8 mouse cellular contexts compared by ENCODE assay signal in genomic region chr4:107015971-107016511, GRCm38 (mm10). TPM values are rescaled to one million over a fixed set of nuclear protein-coding genes. Genes with fewer than 3 reads are reported as not detected.
DNase-seq lines count a peak whose midpoint lies in the region; ATAC-seq and TF ChIP-seq lines count a peak whose summit lies in the region.

No protein-coding gene starts in this region.

- ATAC-seq in lung, embryonic 14.5 days (ENCODE audit: insufficient read depth): peak; percentile 19; the same call in 1 of the 2 replicates
- ATAC-seq in forebrain, embryonic 12.5 days (ENCODE audit: low FRiP score): peak; percentile 44; the same call in 1 of the 2 replicates
- no peak for ATAC-seq in intestine, postnatal 0 days
- ATAC-seq in midbrain, embryonic 14.5 days (ENCODE audit: low FRiP score, low TSS enrichment): peak; percentile 49; the same call in 1 of the 2 replicates

- WGBS in lung, embryonic 14.5 days: 54% methylated on average over 13 of the region's 13 CpGs
- 43% methylated on average over 13 of the region's 13 CpGs for WGBS in forebrain, embryonic 12.5 days
- 59% methylated on average over 13 of the region's 13 CpGs for WGBS in intestine, postnatal 0 days
- WGBS in midbrain, embryonic 14.5 days: 28% methylated on average over 13 of the region's 13 CpGs

- H3K27ac ChIP-seq in lung, embryonic 14.5 days (ENCODE audit: low read depth): peak overlapping the region; percentile 38; the same call in 1 of the 2 replicates
- H3K27ac ChIP-seq in forebrain, embryonic 12.5 days: peak overlapping the region; percentile 43
- peak overlapping the region; percentile 50 for H3K27ac ChIP-seq in intestine, postnatal 0 days (ENCODE audit: low read depth, low read length)
- H3K27ac ChIP-seq in midbrain, embryonic 14.5 days (replicated peaks; ENCODE audit: low read depth, low read length): peak overlapping the region; percentile 73

- H3K27me3 ChIP-seq in lung, embryonic 14.5 days (ENCODE audit: insufficient read depth, low read length): no peaks in the 10 kb centered on the region
- H3K27me3 ChIP-seq in forebrain, embryonic 12.5 days: no peaks in the 10 kb centered on the region
- H3K27me3 ChIP-seq in intestine, postnatal 0 days (replicated peaks; ENCODE audit: control insufficient read depth, insufficient read depth, low read length): no peaks in the 10 kb centered on the region
- no peaks in the 10 kb centered on the region for H3K27me3 ChIP-seq in midbrain, embryonic 14.5 days (ENCODE audit: control insufficient read depth, insufficient read depth, low read length)

- H3K4me3 ChIP-seq in lung, embryonic 14.5 days (ENCODE audit: low read depth, low read length): no peak overlapping the region
- H3K4me3 ChIP-seq in forebrain, embryonic 12.5 days (replicated peaks): no peak overlapping the region
- H3K4me3 ChIP-seq in intestine, postnatal 0 days (ENCODE audit: low read depth, low read length): no peak overlapping the region
- no peak overlapping the region for H3K4me3 ChIP-seq in midbrain, embryonic 14.5 days (replicated peaks; ENCODE audit: low read depth, low read length)

- no peak overlapping the region for H3K4me2 ChIP-seq in lung, embryonic 14.5 days
- no peak overlapping the region for H3K4me2 ChIP-seq in forebrain, embryonic 12.5 days
- peak overlapping the region; percentile 24; the same call in 1 of the 2 replicates for H3K4me2 ChIP-seq in intestine, postnatal 0 days (replicated peaks; ENCODE audit: low read depth)
- 0 out of 2 replicates have a peak overlapping the region, but pooled peaks have one; percentile 3 for H3K4me2 ChIP-seq in midbrain, embryonic 14.5 days (ENCODE audit: low read length)

- H3K36me3 ChIP-seq in lung, embryonic 14.5 days (ENCODE audit: insufficient read depth): peaks cover 17% of the 10 kb centered on the region
- H3K36me3 ChIP-seq in forebrain, embryonic 12.5 days (replicated peaks): peaks cover 15% of the 10 kb centered on the region
- peaks cover 6% of the 10 kb centered on the region; the same call in 1 of the 2 replicates for H3K36me3 ChIP-seq in intestine, postnatal 0 days (ENCODE audit: control insufficient read depth, insufficient read depth)
- H3K36me3 ChIP-seq in midbrain, embryonic 14.5 days (ENCODE audit: control insufficient read depth, insufficient read depth, low read length): no peaks in the 10 kb centered on the region

- no peaks in the 10 kb centered on the region for H3K9me3 ChIP-seq in lung, embryonic 14.5 days (ENCODE audit: low read depth, low read length)
- H3K9me3 ChIP-seq in forebrain, embryonic 12.5 days: no peaks in the 10 kb centered on the region
- no peaks in the 10 kb centered on the region for H3K9me3 ChIP-seq in intestine, postnatal 0 days (ENCODE audit: control insufficient read depth)
- H3K9me3 ChIP-seq in midbrain, embryonic 14.5 days (ENCODE audit: control insufficient read depth, low read length): no peaks in the 10 kb centered on the region

- intact Hi-C loops in gastrocnemius, postnatal 36 days (cut with DNase I): loop anchor here (5.0 kb wide), 1 partner anchor 51 kb away; the partner anchor contains the start of genes Cyb5rl and Mrpl37

- H3K9ac ChIP-seq in lung, embryonic 14.5 days: no peak overlapping the region
- H3K9ac ChIP-seq in forebrain, embryonic 12.5 days: 0 out of 2 replicates have a peak overlapping the region, but pooled peaks have one; percentile 1
- 0 out of 2 replicates have a peak overlapping the region, but pooled peaks have one; percentile 22 for H3K9ac ChIP-seq in intestine, postnatal 0 days (ENCODE audit: low read depth, low read length)
- peak overlapping the region; percentile 37; the same call in 1 of the 2 replicates for H3K9ac ChIP-seq in midbrain, embryonic 14.5 days (replicated peaks; ENCODE audit: low read length)

- no peaks in the 10 kb centered on the region for H3K4me1 ChIP-seq in lung, embryonic 14.5 days (ENCODE audit: insufficient read depth)
- peaks cover 92% of the 10 kb centered on the region for H3K4me1 ChIP-seq in forebrain, embryonic 12.5 days
- peaks cover 36% of the 10 kb centered on the region; the same call in 1 of the 2 replicates for H3K4me1 ChIP-seq in intestine, postnatal 0 days (replicated peaks; ENCODE audit: control insufficient read depth, insufficient read depth, low read length)
- peaks cover 65% of the 10 kb centered on the region for H3K4me1 ChIP-seq in midbrain, embryonic 14.5 days (ENCODE audit: control insufficient read depth, insufficient read depth, low read length)

- peak; percentile 57 for DNase-seq in lung, embryonic 14.5 days
- no peak for DNase-seq in lung, postnatal 25 days (ENCODE audit: low spot score)
- peak; percentile 61 for DNase-seq in midbrain, embryonic 14.5 days
- DNase-seq in layer of hippocampus, postnatal 10 days (ENCODE audit: low spot score in 2 of 2): no peak
- DNase-seq in urinary bladder, adult 18-20 months (ENCODE audit: low spot score in 2 of 2): no peak
- no peak for DNase-seq in gastrocnemius, postnatal 36 days

- TF ChIP-seq CTCF in lung, embryonic 14.5 days (IDR thresholded peaks at IDR 0.05; ENCODE audit: low read depth): peak; percentile 13; the same call in 1 of the 2 replicates
- peak; percentile 44 for TF ChIP-seq CTCF in intestine, postnatal 0 days (IDR thresholded peaks at IDR 0.05; ENCODE audit: low read depth)

RNA-seq across cellular contexts. Expression of gene Mrpl37, which starts 50.6 kb away (rescaled TPM):
- polyA plus RNA-seq in lung, embryonic 14.5 days (2014; fragmentation: Nextera tagmentation; extraction: Ambion mirVana): 106 and 115 TPM in 2 replicates
- 81.5 and 83.2 TPM in 2 replicates for polyA plus RNA-seq in forebrain, embryonic 12.5 days (2016; fragmentation: Nextera tagmentation; extraction: Ambion mirVana)
- 51.4 and 52.8 TPM in 2 replicates for polyA plus RNA-seq in intestine, postnatal 0 days (2015; fragmentation: Nextera tagmentation; extraction: Ambion mirVana)
- polyA plus RNA-seq in midbrain, embryonic 14.5 days (2014; fragmentation: Nextera tagmentation; extraction: Ambion mirVana): 72.9 and 85.5 TPM in 2 replicates
- total RNA-seq in layer of hippocampus, postnatal 10 days (2021): 10 to 100 TPM; 63.5 to 74.0 TPM
- 10 to 100 TPM; 89.9 to 90.5 TPM for total RNA-seq in gastrocnemius, postnatal 36 days (2021)

RNA-seq across cellular contexts. Expression of gene Cyb5rl, which starts 50.7 kb away (rescaled TPM):
- polyA plus RNA-seq in lung, embryonic 14.5 days (2014; fragmentation: Nextera tagmentation; extraction: Ambion mirVana): 5.3 and 6.7 TPM in 2 replicates
- polyA plus RNA-seq in forebrain, embryonic 12.5 days (2016; fragmentation: Nextera tagmentation; extraction: Ambion mirVana): 6.0 and 7.0 TPM in 2 replicates
- 3.6 and 4.0 TPM in 2 replicates for polyA plus RNA-seq in intestine, postnatal 0 days (2015; fragmentation: Nextera tagmentation; extraction: Ambion mirVana)
- 5.2 and 5.3 TPM in 2 replicates for polyA plus RNA-seq in midbrain, embryonic 14.5 days (2014; fragmentation: Nextera tagmentation; extraction: Ambion mirVana)
- 10 to 100 TPM in 1 of 2 experiments, 1 to 10 TPM in 1; 9.6 to 10.5 TPM for total RNA-seq in layer of hippocampus, postnatal 10 days (2021)
- total RNA-seq in gastrocnemius, postnatal 36 days (2021): 10 to 100 TPM; 15.3 to 17.7 TPM

Comparison
In these comparisons a context has a peak if more than half of its experiments do, and no peak if none do; other contexts are left out.
1. DNase-seq: peak in lung, embryonic 14.5 days (single experiment) and midbrain, embryonic 14.5 days (single experiment); none in lung, postnatal 25 days (single experiment), layer of hippocampus, postnatal 10 days (0 of 2), urinary bladder, adult 18-20 months (0 of 2) and gastrocnemius, postnatal 36 days (0 of 2).
2. H3K4me2 ChIP-seq: peak in intestine, postnatal 0 days (single experiment) and midbrain, embryonic 14.5 days (single experiment); none in lung, embryonic 14.5 days (single experiment) and forebrain, embryonic 12.5 days (single experiment).
3. Peak in every context shown above with its lines, with median percentiles within 50 percentile points of each other: H3K27ac ChIP-seq.